Mouse (Mus musculus) myocyte (in vitro differentiated cells): ENCODE measurements around the gene Cldn4. TPM values are rescaled to one million over a fixed set of nuclear protein-coding genes. Genes with fewer than 3 reads are reported as not detected.

Experiments
- H3K27me3 ChIP-seq: one replicate; pipeline ENCODE4 v1.6.1; 2011; ENCODE audit not compliant: control insufficient read depth, insufficient read depth, insufficient read length
- H3K36me3 ChIP-seq: one replicate; pipeline ENCODE4 v1.6.1; 2011; ENCODE audit not compliant: control insufficient read depth, insufficient read depth
- H3K4me2 ChIP-seq: one replicate; pipeline ENCODE4 v1.6.1; 2011; ENCODE audit warnings: low read depth, control low read depth
- H3K4me3 ChIP-seq: one replicate; pipeline ENCODE4 v1.5.1; 2011; ENCODE audit warnings: mild to moderate bottlenecking, control low read depth, moderate library complexity
- H3K79me2 ChIP-seq: one replicate; pipeline ENCODE4 v1.6.1; 2011; ENCODE audit not compliant: control insufficient read depth, insufficient read depth
- H3ac ChIP-seq: one replicate; pipeline ENCODE4 v1.6.1; 2011; ENCODE audit not compliant: control insufficient read depth, insufficient read length
- CEBPB ChIP-seq: IDR thresholded peaks from 2 replicates; pipeline ENCODE4 v1.6.1; 2011; ENCODE audit warnings: mild to moderate bottlenecking, moderate library complexity; ENCODE audit not compliant: poor library complexity, insufficient read depth, severe bottlenecking
- E2F4 ChIP-seq: IDR thresholded peaks from one replicate; pipeline ENCODE4 v1.6.1; 2011; ENCODE audit warnings: mild to moderate bottlenecking, control low read depth, moderate library complexity; ENCODE audit not compliant: insufficient read depth
- MAX ChIP-seq: IDR thresholded peaks from one replicate; pipeline ENCODE4 v1.6.1; 2011; ENCODE audit warnings: low read depth, mild to moderate bottlenecking, control low read depth
- MYOD1 ChIP-seq, 3 experiments: IDR thresholded peaks; one replicate each; pipeline ENCODE4 v1.6.1; 2011; ENCODE audit warnings: control low read depth in 2 of 3, low read depth in 2 of 3, mild to moderate bottlenecking in 2 of 3, moderate library complexity in 1 of 3; ENCODE audit not compliant: insufficient read length in 2 of 3, control insufficient read depth in 1 of 3
- MYOG ChIP-seq, 3 experiments: IDR thresholded peaks; one replicate each; pipeline ENCODE4 v1.6.1; 2011; ENCODE audit warnings: control low read depth in 2 of 3, low read depth in 2 of 3, mild to moderate bottlenecking in 2 of 3; ENCODE audit not compliant: insufficient read length in 2 of 3, control insufficient read depth in 1 of 3, insufficient read depth in 1 of 3
- POLR2A ChIP-seq: IDR thresholded peaks from one replicate; pipeline ENCODE4 v1.6.1; 2011; ENCODE audit warnings: low read depth, mild to moderate bottlenecking, control low read depth, moderate library complexity; ENCODE audit not compliant: insufficient read length
- POLR2AphosphoS2 ChIP-seq: IDR thresholded peaks from one replicate; pipeline ENCODE4 v1.6.1; 2011; ENCODE audit warnings: low read depth, control low read depth; ENCODE audit not compliant: insufficient read length
- REST ChIP-seq: IDR thresholded peaks from one replicate; pipeline ENCODE4 v1.6.1; 2011; ENCODE audit warnings: mild to moderate bottlenecking, control low read depth, moderate library complexity; ENCODE audit not compliant: insufficient read depth, insufficient read length
- SRF ChIP-seq: IDR thresholded peaks from one replicate; pipeline ENCODE4 v1.6.1; 2011; ENCODE audit warnings: low read depth; ENCODE audit not compliant: control insufficient read depth, insufficient read length
- TCF12 ChIP-seq: IDR thresholded peaks from one replicate; pipeline ENCODE4 v1.6.1; 2011; ENCODE audit warnings: mild to moderate bottlenecking, control low read depth; ENCODE audit not compliant: poor library complexity, insufficient read depth, severe bottlenecking
- TCF3 ChIP-seq: IDR thresholded peaks from one replicate; pipeline ENCODE4 v1.6.1; 2011; ENCODE audit warnings: low read depth, control low read depth; ENCODE audit not compliant: insufficient read length
- USF1 ChIP-seq: IDR thresholded peaks from one replicate; pipeline ENCODE4 v1.6.1; 2011; ENCODE audit warnings: low read depth, mild to moderate bottlenecking, control low read depth, moderate library complexity
- polyA plus RNA-seq: library from polyadenylated mRNA; unstranded; fragments of >200 nt; fragmentation: generic; extraction: Trizol; gene quantifications from one replicate; pipeline ENCODE4 v1.2.1, GENCODE M21; 2012; ENCODE audit warnings: missing spikeins

Gene Cldn4
- polyA plus RNA-seq: not detected

DNA sequence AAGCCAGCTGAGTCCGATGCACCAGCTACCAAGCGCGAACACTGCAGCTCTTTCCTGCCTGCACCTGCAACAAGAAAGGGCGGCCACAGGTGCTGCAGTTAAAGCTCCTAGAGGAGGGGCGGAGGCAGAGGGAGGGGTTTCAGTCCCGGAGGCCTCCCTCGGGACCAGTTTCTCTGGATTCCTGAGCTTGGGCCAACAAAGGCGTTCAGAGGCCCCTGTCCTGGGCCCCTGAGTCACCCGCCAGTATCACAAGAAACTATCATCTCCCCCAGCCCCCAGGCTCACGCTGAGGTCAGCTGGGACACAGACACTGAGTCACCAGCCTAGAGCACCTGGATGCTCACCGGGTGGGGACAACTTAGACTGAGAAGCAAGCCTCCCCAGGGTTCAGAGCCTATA, at the start of gene Cldn4:
Cldn4 (minus strand) TSS at position 78 of the 399 bp plus-strand sequence.
- H3K4me3 ChIP-seq: no peak within 1 kb of the TSS
- H3K4me2 ChIP-seq: no peak within 1 kb of the TSS
- no peaks in the 10 kb centered on the region for H3K36me3 ChIP-seq
- H3K27me3 ChIP-seq: no peaks in the 10 kb centered on the region
- H3K79me2 ChIP-seq: no peaks in the 10 kb centered on the region
- H3ac ChIP-seq: no peak within 1 kb of the TSS
- TF ChIP-seq REST (no peak), TCF3 (no peak), MAX (no peak), POLR2AphosphoS2 (no peak), TCF12 (no peak), POLR2A (no peak), MYOD1 (IDR thresholded peaks at IDR 0.05; ENCODE audit: control insufficient read depth in 1 of 3, insufficient read length in 2 of 3, low read depth in 2 of 3) (no peak), USF1 (no peak), MYOG (IDR thresholded peaks at IDR 0.05; ENCODE audit: control insufficient read depth in 1 of 3, insufficient read depth in 1 of 3, insufficient read length in 2 of 3, low read depth in 2 of 3) (no peak), E2F4 (no peak), CEBPB (no peak), SRF (no peak)

DNA sequence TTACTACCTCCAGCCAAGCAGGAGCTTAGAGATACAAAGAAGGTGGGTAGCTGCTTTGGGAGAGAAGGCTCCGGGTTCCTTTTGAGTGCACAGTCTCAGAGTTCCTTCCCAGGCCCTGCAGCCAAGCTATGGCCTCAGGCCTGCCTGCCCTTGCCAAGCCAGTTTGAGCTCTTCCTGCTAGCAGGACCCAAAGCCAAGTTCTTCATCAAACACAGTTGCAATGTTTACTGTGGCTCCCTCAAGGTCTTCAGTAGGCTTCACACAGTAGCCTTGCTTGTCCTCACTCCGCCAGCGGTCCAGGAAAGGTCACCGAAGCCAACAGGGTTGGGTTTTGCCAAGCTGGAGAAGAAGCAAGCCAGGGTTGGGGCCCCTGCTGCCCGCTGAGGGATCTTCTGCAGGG, 45.8 kb upstream of the Cldn4 start:
- TF ChIP-seq POLR2A: no peak
- TF ChIP-seq CEBPB: no peak
- TF ChIP-seq POLR2AphosphoS2: no peak

DNA sequence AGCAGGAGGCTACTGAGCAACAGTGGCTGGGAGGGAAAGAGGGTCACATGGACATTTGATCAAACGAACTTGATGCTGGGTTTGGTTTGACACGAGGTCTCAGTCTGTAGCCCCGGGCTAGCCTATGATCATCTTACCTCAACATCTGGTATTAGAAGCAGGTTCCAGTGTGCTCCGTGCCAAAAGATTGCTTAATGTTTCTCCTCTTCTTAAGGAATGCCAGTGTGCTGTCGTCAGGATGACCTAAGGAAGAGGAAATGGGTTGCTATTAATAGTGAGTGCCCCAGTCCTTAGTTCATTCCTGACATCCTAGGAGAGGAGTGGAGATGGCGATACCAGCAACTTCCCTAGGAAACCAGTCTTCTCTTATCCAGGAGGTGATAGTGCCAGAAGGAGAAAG, 43.0 kb upstream of the Cldn4 start:
- Histone ChIP-seq H3K27me3 (peaks cover 33% of the 10 kb centered on the region), H3ac (no peak overlapping the region), H3K36me3 (no peaks in the 10 kb centered on the region), H3K4me3 (no peak overlapping the region), H3K79me2 (no peaks in the 10 kb centered on the region), H3K4me2 (no peak overlapping the region)
- no peak for TF ChIP-seq TCF3
- TF ChIP-seq CEBPB: peak; percentile 57; the same call in 1 of the 2 replicates

More for the DNA sequence above, 45.8 kb upstream of the Cldn4 start:
- Histone ChIP-seq H3K4me3 (no peak overlapping the region), H3K36me3 (no peaks in the 10 kb centered on the region), H3K79me2 (no peaks in the 10 kb centered on the region), H3ac (no peak overlapping the region), H3K27me3 (peaks cover 10% of the 10 kb centered on the region), H3K4me2 (no peak overlapping the region)

DNA sequence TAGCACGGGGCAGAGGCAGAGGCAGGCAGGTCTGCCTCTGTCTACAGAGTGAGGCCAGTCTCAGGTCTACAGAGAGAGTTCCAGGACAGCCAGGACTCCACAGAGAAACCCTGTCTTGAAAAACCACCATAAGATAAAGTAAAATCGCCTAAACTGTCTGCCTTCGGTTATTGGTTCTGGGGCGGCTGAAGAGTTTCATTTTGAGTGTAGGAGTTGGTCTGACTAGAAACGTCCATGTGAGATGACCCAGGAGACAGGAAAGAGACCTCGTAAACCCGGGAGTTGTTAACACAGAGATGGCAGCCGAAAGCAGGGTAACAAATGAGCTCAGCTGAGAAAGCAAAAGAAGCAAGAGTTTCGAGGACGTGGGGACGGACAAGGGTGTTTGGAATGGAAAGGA, 42.4 kb upstream of the Cldn4 start:
- Histone ChIP-seq H3K4me3 (no peak overlapping the region), H3K79me2 (no peaks in the 10 kb centered on the region), H3K27me3 (peaks cover 37% of the 10 kb centered on the region), H3K4me2 (no peak overlapping the region), H3K36me3 (no peaks in the 10 kb centered on the region), H3ac (no peak overlapping the region)
- no peak for TF ChIP-seq TCF12
- no peak for TF ChIP-seq USF1
- no peak for TF ChIP-seq MAX
- TF ChIP-seq MYOD1 (IDR thresholded peaks at IDR 0.05; ENCODE audit: control insufficient read depth in 1 of 3, insufficient read length in 2 of 3, low read depth in 2 of 3): no peak
- TF ChIP-seq REST: no peak

DNA sequence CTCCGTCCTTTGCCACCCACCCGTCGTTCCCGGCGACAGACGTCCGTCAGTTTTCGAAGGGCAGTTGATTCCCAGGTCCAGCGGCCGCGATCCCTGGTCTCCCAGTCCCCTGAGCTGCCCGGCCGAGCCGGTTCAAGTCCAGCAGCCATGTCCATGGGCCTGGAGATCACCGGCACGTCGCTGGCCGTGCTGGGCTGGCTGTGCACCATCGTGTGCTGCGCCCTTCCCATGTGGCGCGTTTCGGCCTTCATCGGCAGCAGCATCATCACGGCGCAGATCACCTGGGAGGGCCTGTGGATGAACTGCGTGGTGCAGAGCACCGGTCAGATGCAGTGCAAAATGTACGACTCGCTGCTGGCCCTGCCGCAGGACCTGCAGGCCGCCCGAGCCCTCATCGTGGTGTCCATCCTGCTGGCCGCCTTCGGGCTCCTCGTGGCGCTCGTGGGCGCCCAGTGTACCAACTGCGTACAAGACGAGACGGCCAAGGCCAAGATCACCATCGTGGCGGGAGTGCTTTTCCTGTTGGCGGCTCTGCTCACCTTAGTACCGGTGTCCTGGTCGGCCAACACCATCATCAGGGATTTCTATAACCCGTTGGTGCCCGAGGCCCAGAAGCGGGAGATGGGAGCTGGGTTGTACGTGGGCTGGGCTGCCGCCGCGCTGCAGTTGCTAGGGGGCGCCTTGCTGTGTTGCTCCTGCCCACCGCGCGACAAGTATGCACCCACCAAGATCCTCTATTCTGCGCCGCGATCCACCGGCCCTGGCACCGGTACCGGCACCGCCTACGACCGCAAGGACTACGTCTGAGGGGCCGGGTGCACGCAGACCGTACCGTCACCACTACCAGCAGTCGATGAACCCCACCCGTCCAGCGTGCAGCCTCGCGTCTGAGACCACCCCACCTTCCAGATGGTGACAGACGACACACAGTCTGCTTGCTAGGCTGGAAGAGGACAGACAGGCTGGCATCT, 39.8 kb upstream of the Cldn4 start:
- Histone ChIP-seq H3ac (peak overlapping the region; percentile 50), H3K36me3 (no peaks in the 10 kb centered on the region), H3K4me2 (no peak overlapping the region), H3K4me3 (no peak overlapping the region), H3K79me2 (no peaks in the 10 kb centered on the region), H3K27me3 (peaks cover 37% of the 10 kb centered on the region)
- no peak for TF ChIP-seq USF1

DNA sequence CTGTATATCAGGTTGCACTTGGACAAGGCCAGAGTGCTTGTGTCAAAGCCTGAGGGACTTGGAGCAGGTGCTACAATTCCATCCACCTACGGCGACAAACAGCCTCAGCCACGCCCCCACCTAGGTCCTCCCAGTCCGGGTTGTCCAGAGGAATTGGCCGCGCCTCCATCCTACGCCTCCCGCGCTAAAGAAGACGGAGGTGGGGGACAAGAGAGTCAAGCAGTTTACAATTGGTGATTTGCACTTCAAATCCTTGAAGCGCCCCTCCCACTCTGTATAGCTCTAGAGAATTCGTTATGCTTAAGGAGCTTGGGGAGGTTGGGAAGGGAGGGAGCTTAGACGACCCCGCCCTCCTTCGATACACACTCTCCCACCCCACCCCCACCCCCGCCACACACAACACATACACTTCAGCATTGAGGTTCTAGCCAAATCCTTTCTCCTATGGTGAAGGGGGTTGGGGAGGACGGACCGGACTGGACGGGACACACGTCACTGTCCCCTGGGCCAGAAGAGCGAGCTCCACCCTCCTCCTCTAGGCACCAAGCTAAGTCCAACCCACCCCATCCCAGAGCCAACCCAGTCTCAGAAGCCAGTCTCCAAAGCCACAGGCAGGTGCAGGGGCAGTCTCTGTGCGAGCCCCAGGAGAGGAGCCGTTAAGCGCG, 39.0 kb upstream of the Cldn4 start, which contains the start of gene Cldn3:
Cldn3 (plus strand) TSS at position 582 of the 665 bp plus-strand sequence.
- no peaks in the 10 kb centered on the region for H3K79me2 ChIP-seq
- no peak within 1 kb of the TSS for H3K4me3 ChIP-seq
- TF ChIP-seq POLR2A: no peak
- no peak for TF ChIP-seq TCF3
- TF ChIP-seq REST: no peak
- TF ChIP-seq MAX: no peak
- TF ChIP-seq MYOD1 (IDR thresholded peaks at IDR 0.05; ENCODE audit: control insufficient read depth in 1 of 3, insufficient read length in 2 of 3, low read depth in 2 of 3): no peak
- no peak for TF ChIP-seq TCF12
- no peak for TF ChIP-seq SRF
- TF ChIP-seq CEBPB: no peak
- TF ChIP-seq E2F4: no peak
- TF ChIP-seq POLR2AphosphoS2: no peak
- no peak for TF ChIP-seq MYOG (IDR thresholded peaks at IDR 0.05; ENCODE audit: control insufficient read depth in 1 of 3, insufficient read depth in 1 of 3, insufficient read length in 2 of 3, low read depth in 2 of 3)
- no peak for TF ChIP-seq USF1
- H3K4me2 ChIP-seq: no peak within 1 kb of the TSS
- H3ac ChIP-seq: peak within 1 kb of the TSS; percentile 50
- H3K27me3 ChIP-seq: peaks cover 37% of the 10 kb centered on the region
- H3K36me3 ChIP-seq: no peaks in the 10 kb centered on the region
